Mouse (Mus musculus) spleen, postnatal 4 days (tissue): ENCODE results near the gene Ciapin1.

Source experiments
- DNase-seq, 2 experiments: peaks; one replicate each; pipeline ENCODE4 v3.0.0; 2022; ENCODE audit warnings: low spot score in 2 of 2

The Ciapin1 gene

GRCm38 (mm10) chr8:94837662-94838574, at the start of gene Ciapin1, which contains the start of gene Coq9:
Gene Ciapin1, minus strand, starts transcription at chr8:94838358.
Gene Coq9, plus strand, starts transcription at chr8:94838321.
- peak; percentile 94 to 98 for DNase-seq

DNA sequence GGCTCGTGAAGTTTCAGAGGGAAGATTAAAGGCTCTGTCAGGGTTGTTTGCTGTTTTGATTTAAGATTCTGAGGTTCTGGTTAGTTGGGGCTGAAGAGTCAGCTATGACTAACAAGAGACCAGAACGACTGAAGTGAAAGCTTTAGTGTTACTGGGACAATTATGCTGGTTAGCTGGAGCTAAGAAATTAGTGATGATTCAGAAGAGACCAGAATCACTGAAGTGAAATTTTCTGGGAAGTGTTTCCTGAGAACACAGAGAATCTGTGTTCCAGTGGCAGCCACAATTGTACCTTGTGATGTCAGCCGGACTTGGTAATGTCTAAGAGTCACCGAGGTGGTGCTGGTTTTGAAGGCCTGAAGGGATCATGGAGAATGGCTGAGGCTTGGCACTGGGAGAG, 42.6 kb upstream of the Ciapin1 start:
- DNase-seq, result no peak

- no peak for DNase-seq
Observed at GRCm38 (mm10) chr8:94876820-94877219, 38.7 kb upstream of the Ciapin1 start.

GRCm38 (mm10) chr8:94876197-94876730, 38.1 kb upstream of the Ciapin1 start, which contains the start of gene Dok4:
Gene Dok4, minus strand, starts transcription at chr8:94876330.
- peak; percentile 96 to 100 for DNase-seq

GRCm38 (mm10) chr8:94875871-94876150, 37.7 kb upstream of the Ciapin1 start:
- DNase-seq, result no peak

GRCm38 (mm10) chr8:94875096-94875870, 37.1 kb upstream of the Ciapin1 start:
- peak; percentile 40 to 76 for DNase-seq

GRCm38 (mm10) chr8:94874358-94874757, 36.2 kb upstream of the Ciapin1 start:
- peak; percentile 80 to 94 for DNase-seq

GRCm38 (mm10) chr8:94872576-94872975, 34.4 kb upstream of the Ciapin1 start:
- DNase-seq, result no peak

DNA sequence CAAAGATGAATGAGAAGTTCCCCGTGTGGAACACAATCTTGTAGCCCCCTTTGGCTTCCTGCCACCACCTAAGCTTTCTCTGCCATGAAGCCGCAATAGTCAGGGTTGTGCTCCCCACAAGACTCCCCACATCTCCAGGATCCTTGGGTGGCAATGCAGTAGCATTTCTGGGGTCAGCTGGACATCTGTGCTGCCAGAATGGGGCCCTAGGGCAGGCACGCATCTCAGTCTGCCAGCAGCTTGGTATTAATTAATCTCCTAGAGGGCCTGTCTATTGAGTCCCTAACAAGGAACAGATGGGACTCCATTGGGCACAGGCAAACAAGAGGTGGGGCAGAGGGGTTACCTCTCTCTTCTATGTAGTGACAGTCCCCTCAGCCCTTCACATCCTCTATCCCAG, 34.0 kb upstream of the Ciapin1 start:
- DNase-seq, result no peak

DNA sequence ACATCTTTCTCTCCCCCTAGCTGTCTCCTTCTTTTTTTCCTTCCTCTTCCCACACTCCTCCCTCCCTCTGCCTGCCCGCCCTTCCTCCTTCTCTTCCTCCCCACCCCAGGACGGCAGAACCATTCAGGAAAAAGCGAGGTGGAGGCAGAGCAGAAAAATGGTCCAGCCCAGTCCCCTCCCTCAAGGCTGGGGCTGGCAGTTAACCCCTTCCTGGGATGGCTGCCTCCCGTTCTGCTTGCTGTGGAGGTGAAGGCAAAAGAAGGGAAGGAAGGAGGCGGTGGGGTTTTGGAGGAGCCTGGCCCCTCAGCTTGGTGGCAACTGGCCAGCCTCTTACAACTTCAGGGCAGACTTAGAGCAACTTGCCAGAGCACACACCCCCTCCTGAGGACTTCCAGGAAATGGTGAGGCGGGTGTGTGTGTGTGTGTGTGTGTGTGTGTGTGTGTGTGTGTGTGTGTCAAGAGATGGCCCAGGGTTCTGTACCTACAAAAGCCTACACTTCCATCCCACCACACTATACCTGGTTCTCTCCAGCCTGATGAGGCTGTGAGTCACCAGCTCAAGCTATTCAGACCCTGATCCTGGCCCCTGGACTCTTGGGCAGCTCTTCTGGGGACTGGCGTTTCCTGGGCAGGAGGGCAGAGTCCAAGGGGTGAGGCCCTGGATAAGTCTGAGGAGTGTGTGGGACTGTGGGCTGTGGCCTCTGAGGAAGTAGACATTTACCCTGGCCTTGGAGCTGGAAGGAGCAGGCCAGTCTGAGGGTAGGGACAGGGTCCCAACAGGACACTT, 33.1 kb upstream of the Ciapin1 start:
- DNase-seq, result no peak

GRCm38 (mm10) chr8:94870474-94871107, 32.4 kb upstream of the Ciapin1 start:
- DNase-seq, result no peak

DNA sequence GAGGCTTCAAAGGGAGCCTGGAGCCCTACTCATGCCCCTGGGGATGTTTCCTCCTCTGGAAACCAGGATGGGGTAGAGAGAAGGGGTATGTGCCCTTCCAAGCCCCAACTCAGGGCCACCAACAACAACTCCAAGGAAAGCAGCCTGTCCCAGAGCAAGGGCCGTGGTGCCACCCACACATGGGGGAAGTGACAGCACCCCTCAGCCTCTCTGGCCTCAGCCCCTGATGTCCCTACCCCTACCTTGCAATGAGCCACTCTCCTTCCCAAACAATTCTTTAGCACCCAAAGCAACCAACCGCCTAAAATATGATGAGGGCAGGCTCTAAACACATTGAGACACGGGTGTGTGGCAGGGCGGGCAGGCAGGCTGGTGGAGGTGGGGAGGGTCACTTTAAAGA, 31.8 kb upstream of the Ciapin1 start:
- no peak for DNase-seq

GRCm38 (mm10) chr8:94869146-94869545, 31.0 kb upstream of the Ciapin1 start:
- DNase-seq, result no peak

- DNase-seq, result no peak
Observed at GRCm38 (mm10) chr8:94866921-94867320, 28.8 kb upstream of the Ciapin1 start.

DNA sequence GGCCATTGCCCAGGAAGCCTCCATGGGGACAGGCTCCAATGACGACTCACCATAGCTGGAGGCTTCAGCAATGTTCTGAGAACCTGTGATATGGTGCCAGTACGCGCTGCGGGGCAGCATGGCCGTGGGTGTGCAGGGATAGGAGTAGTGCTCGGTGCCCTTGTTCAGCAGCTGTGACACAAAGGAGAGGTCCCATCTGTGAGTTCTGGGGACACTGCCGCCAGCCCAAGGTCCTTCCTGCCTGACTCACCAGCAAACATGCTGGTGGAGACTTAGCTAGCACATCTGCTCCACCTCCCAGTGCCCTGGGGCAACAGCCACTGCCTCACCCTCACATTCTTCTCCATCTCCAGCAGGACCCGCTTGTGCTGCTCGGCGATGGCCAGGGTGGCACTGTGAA, 27.1 kb upstream of the Ciapin1 start:
- no peak for DNase-seq

DNA sequence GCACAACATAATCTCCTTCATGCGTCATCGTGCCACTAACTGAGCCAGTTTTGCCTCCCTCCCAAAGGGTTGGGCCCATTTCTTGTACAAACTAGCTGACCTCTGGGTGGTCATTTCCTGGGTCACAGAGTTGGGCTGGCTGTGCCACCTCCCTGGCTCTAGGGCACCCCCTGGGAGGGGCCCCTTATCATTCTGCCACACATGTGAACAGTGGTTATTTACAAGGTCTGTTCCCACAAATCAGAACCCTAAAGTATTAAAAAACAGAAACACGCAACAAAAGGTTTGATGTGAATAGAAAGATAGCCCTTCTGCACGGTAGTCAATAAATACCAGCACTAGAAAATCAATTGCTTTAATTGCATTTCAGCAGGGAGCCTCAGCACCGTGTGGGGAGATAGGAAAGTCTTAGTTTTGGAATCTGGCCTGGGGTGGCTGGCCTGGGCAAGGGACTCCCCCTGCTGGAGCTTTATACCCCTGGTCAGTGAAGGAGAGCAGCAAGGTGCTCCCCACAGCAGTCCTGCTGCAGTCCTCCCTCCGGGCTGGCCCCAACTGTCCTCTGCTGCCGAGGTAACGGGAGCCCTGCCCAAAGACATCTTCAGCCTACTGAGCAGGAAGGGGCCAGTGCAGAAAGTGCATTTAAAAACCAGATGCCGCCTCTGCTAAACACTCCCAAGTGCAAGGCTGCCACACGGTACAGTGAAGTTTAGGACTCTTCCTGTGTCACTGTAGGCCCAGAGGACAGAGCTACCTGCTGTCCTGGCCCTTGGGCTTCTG, 25.9 kb upstream of the Ciapin1 start:
- DNase-seq, result no peak

GRCm38 (mm10) chr8:94862487-94863220, 24.5 kb upstream of the Ciapin1 start:
- no peak for DNase-seq

DNA sequence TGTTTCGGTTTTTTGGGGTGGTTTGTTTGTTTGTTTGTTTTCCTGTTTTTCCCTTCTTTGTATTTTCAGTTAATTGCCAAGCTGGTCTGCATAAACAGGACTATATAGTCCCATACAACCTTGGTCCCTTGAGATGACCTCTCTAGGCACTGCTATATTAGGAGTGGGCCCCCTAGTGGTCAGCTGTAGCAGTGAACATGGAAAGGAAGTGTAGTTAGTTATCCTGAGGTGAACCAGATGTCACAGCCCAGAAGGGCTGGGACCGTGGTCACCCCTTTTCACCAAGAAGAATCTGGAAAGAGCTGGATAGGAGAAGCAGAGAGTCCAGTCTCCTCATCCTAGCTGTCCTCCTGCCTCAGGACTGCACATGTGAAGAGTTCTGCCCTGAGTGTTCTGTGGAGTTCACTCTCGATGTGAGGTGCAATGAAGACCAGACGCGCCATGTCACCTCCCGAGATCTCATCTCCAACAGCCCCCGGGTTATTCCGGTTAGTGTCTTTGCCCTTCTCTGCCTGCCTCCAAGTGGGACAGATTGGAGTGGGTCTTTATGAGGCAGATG, 23.3 kb upstream of the Ciapin1 start:
- DNase-seq, result peak; percentile 79 to 91
